Mouse (Mus musculus) kidney, postnatal 14 days (tissue): ENCODE measurements at regions not wholly inside any gene's neighbourhood (a gene's known extent, or its start where the extent isn't known, plus 50 kb on each side); places are given as distances from the start of the nearest gene placed in this dataset.
"Not testable (repeated sequence)": the region's sequence is repeated elsewhere in the genome, so short reads cannot be mapped to it uniquely, and the experiment has no call there.

Experiments
- DNase-seq: peaks from one replicate; pipeline ENCODE4 v3.0.0; 2022; ENCODE audit warnings: mixed read lengths

DNA sequence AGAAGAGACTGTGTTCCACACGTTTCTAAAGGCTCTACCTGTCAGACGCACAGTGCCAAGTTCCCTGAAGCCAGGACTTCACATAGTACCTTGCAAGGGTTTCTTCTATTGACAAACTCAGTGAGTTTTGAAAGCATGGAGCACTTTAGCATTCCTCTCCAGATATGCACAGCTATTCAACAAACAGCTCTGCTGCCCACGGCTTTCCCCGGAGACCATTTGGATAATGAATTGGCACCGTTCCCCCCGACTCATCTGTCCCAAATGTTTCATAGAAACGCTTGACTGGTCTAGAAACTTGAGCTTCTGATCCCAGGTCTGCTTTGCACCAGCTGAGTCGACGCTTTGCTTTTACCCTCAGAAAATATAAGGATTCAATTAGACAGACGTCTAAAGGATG lies 162.2 kb upstream of the St6galnac5 start:
- no peak for DNase-seq

DNA sequence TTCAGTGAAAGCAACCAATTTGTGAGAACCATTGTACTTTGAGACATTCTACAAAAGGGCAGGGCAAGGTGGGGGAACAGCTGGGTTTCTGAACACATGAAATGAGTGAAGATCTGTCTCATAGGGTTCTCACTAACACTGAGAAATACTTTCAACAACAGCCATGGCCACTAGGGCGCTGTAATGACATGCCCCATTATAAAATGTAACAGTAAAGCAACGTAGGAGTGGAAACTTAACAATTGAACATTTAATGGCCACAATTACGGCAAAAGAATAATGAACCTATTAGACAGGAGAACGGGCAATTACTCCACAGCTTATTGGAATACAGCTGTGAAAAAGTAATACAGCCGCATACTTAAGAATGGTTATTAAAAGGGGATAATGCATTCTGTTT lies 158.9 kb upstream of the St6galnac5 start:
- no peak for DNase-seq

DNA sequence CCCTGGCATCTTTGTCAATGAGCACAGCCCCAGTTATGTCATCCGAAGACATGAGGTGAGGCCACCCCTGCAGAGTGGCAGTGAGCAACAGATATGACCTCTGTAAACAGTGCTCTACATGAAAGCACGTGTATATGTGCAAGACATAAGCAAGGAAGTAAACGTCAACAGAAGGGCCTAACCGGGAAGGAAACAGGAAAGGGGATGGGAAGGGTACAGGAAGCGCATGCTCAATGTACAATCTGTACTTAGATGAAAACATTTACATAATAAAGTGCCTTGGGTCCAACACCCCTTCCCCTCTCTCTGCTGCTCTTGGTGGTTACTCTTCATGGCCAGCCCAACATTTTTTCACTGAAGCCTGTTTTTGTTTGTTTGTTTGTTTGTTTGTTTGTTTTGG lies 143.3 kb upstream of the St6galnac5 start:
- DNase-seq: no peak

DNA sequence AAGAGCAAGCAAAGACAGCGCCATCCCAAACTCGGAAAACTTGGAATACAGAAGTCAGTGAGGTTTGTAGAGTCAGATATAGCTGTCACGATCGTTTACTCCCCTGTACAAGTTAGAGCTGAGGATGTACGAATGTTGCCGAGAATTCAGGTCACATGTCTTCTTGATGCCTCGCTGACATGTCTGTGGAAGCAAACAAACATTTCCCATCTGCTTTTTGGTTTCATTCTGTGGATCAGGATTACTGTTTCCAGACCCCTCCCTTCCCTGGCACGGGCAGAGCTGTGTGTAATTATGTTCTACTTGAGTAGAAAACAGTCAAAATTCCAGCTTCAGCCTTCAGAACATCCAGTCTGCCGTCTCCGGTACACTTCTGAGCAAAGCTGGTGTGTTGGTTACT lies 139.9 kb upstream of the St6galnac5 start:
- DNase-seq: no peak

DNA sequence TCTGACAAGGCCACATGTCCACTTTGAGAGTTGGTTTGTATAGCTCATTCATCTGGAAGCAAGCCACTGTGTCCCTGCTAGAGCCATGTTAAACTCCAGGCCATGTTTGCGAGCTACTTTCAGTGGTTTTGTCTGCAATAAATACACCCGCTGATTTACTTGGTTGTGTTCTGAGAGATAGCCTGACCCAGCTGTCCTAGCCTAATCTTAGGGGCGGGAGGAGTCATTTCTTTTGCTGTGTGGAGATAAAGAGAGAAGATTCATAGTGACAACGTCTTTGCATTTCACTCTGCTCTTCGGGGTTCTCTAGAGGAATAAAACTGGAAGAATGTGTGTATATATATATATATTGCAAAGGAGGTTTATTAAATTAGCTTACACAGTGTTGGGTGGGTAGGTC lies 137.1 kb upstream of the St6galnac5 start:
- DNase-seq: no peak

DNA sequence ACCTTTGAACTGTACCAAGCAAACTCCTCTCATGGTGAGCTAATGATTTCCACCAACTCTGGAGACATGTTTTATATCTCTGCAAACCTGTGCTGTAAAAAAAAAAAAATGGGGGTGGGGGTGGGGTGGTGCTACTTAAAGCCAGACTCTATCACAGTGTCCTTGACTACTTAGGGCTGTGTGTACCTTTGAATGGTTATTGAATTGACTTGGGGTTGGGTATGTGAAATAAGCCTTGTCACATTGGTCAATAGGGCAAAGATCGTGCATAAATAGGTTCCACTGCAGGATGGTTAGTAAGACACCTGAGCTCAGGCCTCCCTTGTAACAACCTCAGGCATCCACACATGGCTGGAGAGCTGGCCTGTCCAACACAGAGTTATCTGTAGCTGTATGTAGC lies 136.6 kb upstream of the St6galnac5 start:
- no peak for DNase-seq

DNA sequence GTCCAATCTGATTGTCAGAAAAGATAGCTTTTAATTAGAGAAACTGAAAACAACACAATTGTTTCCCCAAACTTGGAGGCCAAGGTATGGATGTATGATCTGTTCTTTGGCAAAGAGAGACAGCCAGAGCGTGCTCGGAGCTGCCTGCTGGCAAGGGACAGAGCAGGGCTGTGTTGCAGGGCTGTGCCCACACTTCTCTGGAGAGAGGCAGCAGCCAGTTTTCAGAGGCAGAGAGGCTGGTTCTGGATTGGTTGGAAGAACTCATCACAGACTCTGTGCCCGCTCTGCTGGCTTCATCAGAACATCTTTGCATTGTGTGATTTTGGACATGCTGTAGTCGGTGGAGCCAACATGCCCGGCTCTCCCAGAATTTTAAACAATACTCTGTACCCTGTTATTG lies 123.5 kb upstream of the St6galnac5 start:
- DNase-seq: no peak

DNA sequence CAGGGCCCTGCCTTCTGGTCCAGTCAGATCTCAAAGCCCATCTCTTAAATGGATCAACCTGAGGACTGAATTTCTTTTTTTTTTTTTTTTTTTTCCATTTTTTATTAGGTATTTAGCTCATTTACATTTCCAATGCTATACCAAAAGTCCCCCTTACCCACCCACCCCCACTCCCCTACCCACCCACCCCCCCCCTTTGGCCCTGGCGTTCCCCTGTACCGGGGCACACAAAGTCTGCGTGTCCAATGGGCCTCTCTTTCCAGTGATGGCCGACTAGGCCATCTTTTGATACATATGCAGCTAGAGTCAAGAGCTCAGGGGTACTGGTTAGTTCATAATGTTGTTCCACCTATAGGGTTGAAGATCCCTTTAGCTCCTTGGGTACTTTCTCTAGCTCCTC lies 108.5 kb upstream of the St6galnac5 start:
- not testable (repeated sequence) for DNase-seq

DNA sequence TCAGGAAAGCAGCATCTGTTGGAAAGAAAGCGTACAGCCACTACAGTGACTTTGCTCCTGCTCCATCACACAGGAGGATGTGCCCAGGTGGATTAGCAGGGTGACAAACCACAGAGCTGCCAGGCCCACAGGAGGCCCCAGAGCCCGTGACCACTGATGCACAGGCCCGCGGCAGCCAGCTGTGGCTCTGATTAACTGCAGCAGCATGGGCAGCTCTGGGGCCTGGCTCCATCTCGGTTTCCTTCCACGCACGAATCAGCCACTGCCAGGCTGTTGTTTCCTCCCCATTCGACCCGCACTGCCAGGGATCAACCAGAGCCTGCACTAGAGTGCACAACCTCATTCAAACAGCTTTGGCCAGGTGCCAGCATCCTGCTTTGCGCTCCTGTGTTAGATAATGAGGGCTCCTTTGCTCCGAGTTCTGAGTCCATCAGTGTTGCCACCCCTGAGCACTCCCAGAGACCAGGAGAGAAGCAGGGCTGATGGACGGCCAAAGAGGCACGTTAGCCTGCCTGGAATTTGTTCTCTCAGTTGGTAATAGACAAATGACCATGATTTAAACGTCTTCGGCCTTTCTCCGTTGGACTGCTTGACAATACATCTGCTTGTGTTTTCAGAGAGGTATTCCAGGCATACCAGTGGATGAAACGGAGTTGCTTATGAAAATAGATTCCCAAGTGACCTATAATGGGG lies 103.2 kb upstream of the St6galnac5 start:
- peak; percentile 72 for DNase-seq

DNA sequence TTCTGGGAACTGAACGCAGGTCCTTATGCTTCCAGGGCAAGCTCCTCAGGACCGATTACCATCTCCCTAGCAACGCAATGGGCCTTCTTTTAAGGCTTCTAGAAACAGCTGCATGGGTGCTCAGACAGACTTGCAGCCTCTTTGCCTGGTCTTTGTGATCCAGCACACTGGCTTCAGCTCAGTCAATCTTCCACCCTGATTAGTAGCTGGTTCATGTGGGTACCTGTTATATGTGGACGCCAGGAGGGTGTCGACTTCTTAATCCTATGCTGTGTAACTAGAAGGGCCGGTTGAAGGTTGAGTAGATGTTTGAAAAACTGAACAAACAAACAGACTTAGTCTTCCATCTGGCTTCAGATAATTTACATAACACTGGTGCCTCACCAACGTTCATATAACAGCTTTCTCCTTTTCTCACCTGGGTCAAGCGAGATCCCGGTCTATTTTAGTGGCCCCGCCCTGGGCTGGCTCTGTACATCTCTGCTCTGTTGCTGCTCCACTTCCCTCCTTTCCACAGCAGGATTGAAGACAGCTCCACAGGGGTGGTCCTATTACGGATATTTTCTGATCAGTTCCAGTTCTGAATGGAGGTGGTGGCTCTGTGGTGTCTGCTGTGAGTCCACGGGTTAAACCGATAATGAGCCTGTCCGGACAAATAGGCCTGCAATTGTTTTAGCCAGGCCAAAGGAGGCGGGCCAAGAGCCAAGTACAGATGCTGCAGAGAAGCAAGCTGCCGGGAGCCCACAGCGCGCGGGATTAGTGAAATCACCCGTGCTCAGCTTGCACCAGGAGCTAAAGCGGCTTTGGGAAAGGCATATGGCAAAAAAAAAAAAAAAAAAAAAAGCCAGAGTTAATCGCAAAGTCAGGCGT lies 102.4 kb upstream of the St6galnac5 start:
- peak; percentile 21 for DNase-seq

DNA sequence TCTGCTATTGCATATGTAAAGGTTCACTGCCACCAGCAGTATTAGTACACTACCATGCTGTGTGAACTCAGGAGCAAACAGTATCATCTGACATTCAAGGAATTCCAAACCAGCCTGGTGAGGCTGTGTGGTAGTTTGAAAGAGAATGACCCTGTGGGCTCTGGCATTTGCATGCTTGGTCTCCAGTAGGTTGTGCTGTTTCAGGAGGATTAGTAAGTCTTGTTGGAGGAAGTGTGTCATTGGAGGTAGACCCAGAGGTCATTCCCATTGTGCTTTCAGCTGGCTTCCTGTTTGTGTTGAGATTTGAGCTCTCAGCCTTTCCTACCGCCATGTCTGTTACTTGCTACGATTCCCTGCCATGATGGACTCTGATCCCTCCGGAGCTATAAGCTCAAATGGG lies 98.3 kb upstream of the St6galnac5 start:
- DNase-seq: no peak

DNA sequence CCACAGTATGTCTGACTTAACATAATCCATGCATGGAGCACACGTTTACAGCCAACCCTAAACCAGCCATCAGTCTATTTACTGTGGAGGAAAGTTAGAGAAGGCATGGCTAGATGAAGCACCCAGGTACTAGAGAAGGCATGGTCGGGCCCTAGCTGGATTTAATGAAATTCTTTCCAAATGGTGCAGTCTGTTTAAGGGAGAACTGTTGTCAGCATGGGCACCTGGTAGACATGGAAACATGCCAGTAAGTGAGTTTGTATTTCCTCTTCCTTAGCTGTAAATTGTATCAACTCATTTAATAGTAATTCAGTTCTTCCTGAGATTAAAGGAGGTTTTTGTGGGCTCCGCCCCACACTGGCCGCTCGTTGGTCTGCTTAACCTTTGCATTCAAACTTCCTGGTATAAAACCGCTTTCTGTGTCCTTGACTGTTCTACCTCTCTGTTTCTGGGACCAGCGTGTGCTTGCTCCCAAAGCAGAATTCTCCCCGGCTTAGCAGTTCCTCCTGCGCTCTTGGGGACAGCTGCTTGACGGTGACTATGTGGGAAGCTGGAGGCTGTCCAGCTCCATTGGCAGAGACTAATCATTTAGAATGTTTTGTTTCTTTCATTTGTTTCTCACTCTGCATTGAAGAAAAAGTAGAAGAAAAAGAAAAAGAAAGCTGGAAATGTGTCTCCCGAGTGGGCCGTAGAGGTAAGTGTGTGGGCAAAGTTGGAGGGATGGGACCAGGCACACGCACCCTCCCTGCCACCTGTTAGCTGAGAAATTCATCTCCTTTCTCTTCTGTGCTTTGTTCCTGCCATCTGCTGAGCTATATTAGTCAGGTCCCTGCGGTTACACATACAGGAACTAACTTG lies 96.0 kb upstream of the St6galnac5 start:
- peak; percentile 14 for DNase-seq

DNA sequence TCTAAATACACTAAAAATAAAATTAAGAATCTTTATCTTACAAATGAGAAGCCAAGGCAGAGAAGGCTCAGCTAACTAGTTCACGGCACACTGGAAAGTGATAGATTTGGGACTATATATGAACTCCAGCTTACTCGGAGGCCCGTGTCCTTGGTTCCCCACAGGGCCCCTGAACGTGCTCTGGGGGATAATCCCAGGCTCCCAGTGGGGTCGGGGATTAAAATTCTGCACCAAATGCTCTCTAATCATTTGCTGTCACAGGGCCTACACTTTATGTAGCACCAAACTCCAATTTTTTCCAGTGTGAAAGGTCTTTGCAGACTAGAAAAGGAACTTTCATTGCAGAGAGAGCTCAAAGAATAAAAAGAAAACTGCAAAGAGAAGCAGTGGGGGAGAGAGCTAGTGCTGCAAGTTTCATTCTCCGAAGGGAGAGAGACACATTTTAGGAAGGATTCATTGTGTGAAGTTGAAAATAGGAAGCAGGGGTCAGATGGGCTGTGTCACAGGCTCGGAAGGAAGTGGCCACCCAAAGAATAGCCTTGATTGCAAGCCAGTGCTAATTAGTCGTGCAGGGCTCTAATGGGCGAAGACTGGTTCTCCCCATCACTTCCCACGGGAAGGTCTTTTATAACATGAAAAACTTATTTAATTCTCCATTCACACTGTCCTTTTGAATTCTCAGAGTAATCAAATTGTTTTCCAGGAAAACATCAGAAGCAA lies 90.3 kb upstream of the St6galnac5 start:
- no peak for DNase-seq

DNA sequence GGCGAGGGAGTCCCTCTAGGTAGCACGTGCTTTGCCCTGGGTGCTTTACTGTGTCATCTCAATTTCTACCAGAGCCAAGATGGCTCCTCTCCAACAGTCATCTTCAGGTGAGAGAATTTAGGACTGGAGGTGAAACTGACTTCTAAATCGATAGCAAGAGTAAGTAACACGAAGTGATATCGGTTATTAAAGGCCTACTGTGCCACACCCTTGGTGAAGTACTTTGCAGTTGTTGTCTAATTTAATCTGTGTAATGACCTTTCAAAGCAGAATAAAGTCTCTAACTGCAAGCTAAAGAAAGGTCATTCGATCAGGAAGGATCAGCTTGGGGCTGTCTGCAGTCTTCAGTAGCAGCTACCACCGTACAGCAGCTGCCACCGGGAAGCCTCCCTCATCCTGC lies 89.5 kb upstream of the St6galnac5 start:
- DNase-seq: no peak

DNA sequence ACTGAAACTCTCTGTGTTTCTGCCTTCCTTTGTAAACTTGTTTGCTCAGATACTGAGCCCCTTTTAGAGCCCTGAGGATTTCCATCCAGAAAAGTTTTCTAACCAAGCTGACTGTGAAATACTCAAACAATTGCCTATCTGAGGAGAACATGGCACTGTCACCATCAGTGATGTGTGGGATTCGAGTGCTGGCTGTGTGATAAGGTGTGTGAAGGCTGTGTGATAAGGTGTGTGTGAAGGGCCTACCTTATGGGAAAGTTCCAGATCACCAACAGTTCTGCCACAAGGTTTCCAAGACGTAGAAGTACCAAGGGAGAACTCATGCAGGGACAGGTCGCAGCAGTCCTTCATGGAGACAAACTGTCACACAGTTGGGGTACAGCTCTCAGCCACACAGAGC lies 89.1 kb upstream of the St6galnac5 start:
- DNase-seq: no peak

DNA sequence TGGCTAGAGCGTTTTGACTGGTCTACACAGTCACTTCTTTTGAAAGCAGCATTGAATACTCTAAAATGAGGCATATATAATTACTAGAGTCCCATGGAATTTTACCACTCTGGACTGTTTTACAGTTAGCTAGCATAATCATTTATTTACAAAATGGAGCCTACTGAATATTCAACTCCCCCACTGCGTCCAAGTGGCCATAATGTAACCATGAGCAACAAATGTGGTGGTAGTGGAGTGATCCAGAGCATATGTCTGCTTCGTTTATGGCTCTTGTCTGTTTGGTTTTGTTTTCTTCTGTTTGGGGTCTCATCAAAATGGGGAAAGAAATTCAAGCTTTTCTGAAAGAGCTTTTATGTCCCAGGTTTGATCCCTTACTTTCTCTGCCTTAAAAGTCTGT lies 83.8 kb upstream of the St6galnac5 start:
- no peak for DNase-seq

DNA sequence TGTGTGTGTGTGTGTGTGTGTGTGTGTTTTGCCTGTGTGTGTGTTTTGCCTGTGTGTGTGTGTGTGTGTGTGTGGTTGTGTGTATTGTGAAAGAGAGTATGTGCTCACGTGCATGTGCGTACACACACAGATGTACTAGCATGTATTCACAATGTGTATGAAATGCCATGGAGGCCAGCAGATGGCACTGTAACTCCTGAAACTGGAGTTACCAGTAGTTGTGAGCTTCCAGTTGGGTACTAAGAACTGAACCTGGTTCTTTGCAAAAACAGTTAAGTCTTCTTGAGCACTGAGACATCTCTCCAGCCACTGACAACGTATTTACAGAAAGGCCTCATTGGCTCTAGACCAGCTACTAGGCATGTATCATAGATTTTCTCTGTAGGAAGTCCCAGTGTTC lies 71.1 kb upstream of the St6galnac5 start:
- DNase-seq: no peak

DNA sequence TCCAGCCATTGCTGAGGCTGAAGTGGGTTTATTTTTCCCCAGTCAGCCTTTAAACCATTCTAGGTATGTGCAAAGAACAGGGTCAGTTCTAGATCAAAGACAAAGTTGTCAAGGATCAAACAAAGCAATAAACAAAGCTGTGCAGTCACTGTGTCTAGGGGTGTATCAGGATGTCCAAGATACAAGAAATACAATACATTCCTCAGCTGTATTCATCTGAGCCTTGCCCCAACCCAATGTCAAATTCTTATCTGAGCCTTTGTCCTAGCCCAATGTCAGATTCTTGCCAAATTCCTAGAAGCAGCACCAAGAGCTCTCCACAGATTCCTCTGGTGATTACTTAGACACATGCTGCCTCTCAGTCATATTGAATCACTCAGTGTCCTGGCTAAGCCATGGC lies 69.5 kb upstream of the St6galnac5 start:
- no peak for DNase-seq

DNA sequence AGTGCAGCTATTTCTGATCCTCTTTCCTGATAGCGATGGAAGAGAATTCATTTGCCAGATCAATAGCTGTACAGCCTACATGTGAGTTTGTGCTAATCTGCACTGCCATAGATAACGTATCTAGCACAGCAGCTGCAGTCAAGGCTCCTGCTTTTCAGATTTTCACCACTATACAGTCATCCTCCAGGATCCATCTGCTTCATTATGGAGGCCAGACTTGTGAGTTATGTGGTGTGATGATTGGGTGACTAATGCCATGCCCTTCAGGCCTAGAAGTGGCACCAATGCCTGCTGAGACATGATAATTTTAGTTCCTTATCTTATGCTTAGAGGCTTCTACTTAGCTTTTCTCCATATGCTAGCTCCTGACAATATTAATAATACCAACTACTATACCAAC lies 63.3 kb upstream of the St6galnac5 start:
- DNase-seq: no peak

DNA sequence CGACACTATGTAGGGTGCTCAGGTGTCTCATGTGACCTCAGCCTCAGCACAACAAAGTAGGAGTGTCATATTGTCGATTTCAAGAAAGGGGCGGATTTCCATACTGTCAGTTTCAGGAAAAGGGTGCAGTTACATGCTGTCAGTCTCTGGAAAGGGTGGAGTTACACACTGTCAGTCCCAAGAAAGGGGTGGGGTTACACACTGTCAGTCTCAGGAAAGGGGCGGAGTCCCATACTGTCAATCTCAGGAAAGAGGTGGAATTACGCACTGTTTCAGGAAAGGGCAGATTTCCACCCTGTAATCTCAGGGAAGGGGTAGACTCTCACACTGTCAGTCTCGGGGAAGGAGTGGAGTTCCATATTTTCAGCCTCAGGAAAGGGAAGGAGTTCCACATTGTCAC lies 51.9 kb upstream of the St6galnac5 start:
- DNase-seq: no peak
